Mouse (Mus musculus) skeletal muscle tissue, adult 2 months (tissue): ENCODE measurements around the gene Slc7a6.
"Not testable (repeated sequence)": the region's sequence is repeated elsewhere in the genome, so short reads cannot be mapped to it uniquely, and the experiment has no call there.

Experiments
- DNase-seq: peaks from one replicate; pipeline ENCODE4 v3.0.0-alpha.2; 2012; ENCODE audit warnings: low read depth, low spot score

Gene Slc7a6

GRCm38 (mm10) chr8:106185628-106186270 lies 17.1 kb downstream of the Slc7a6 start:
- peak; percentile 84 for DNase-seq

- DNase-seq, result no peak
Measured at GRCm38 (mm10) chr8:106186394-106186793, 17.7 kb downstream of the Slc7a6 start.

GRCm38 (mm10) chr8:106189162-106189561 lies 20.5 kb downstream of the Slc7a6 start:
- no peak for DNase-seq

- DNase-seq, result no peak
Measured at GRCm38 (mm10) chr8:106191639-106192038, 23.0 kb downstream of the Slc7a6 start.

- no peak for DNase-seq
Measured at GRCm38 (mm10) chr8:106193162-106193561, 24.5 kb downstream of the Slc7a6 start.

- no peak for DNase-seq
Measured at GRCm38 (mm10) chr8:106194062-106194461, 25.4 kb downstream of the Slc7a6 start.

GRCm38 (mm10) chr8:106198741-106199140 lies 30.1 kb downstream of the Slc7a6 start:
- peak; percentile 49 for DNase-seq

GRCm38 (mm10) chr8:106199596-106199995 lies 30.9 kb downstream of the Slc7a6 start:
- not testable (repeated sequence) for DNase-seq

- no peak for DNase-seq
Measured at GRCm38 (mm10) chr8:106210035-106210731, 41.5 kb downstream of the Slc7a6 start.

- peak; percentile 85 for DNase-seq
Measured at GRCm38 (mm10) chr8:106210821-106211345, 42.2 kb downstream of the Slc7a6 start, which contains the start of the genes Slc7a6os and Prmt7. Slc7a6os (minus strand) TSS chr8:106210935. Prmt7 (plus strand) TSS chr8:106210936.

- DNase-seq, result no peak
Measured at GRCm38 (mm10) chr8:106211421-106211820, 42.8 kb downstream of the Slc7a6 start.

GRCm38 (mm10) chr8:106213959-106214358 lies 45.3 kb downstream of the Slc7a6 start:
- DNase-seq, result no peak

GRCm38 (mm10) chr8:106219620-106220019 lies 51.0 kb downstream of the Slc7a6 start:
- DNase-seq, result no peak

GRCm38 (mm10) chr8:106226589-106226988 lies 57.9 kb downstream of the Slc7a6 start:
- DNase-seq, result peak; percentile 15

GRCm38 (mm10) chr8:106231536-106231935 lies 62.9 kb downstream of the Slc7a6 start:
- no peak for DNase-seq

- no peak for DNase-seq
Measured at GRCm38 (mm10) chr8:106232751-106233150, 64.1 kb downstream of the Slc7a6 start.

- no peak for DNase-seq
Measured at GRCm38 (mm10) chr8:106234567-106235261, 66.1 kb downstream of the Slc7a6 start.

GRCm38 (mm10) chr8:106237106-106237505 lies 68.4 kb downstream of the Slc7a6 start:
- no peak for DNase-seq
